Mouse (Mus musculus) stomach, embryonic 14.5 days (tissue): ENCODE measurements around the gene Pdxk. TPM values are rescaled to one million over a fixed set of nuclear protein-coding genes. Genes with fewer than 3 reads are reported as not detected.

ENCODE experiments used
- ATAC-seq: fragments of 200-750 bp; cut with Nextera tagmentation; 2 replicates; pipeline ENCODE4 v1.8.0; 2017; ENCODE audit warnings: low read depth, moderate TSS enrichment; ENCODE audit not compliant: insufficient number of reproducible peaks, insufficient read depth, low FRiP score
- H3K27ac ChIP-seq: fragments of 300-500 bp; sonication (generic); 2 replicates; pipeline ENCODE4 v1.5.1; 2014; ENCODE audit warnings: mild to moderate bottlenecking, low read length, moderate library complexity, mixed read lengths
- H3K27me3 ChIP-seq: fragments of 300-500 bp; sonication (generic); 2 replicates; pipeline ENCODE4 v1.6.1; 2014; ENCODE audit warnings: low read length, control low read depth, mixed read lengths; ENCODE audit not compliant: control insufficient read depth, insufficient read depth
- H3K36me3 ChIP-seq: fragments of 300-500 bp; sonication (generic); 2 replicates; pipeline ENCODE4 v1.6.1; 2014; ENCODE audit warnings: mild to moderate bottlenecking, control low read depth, low read length, moderate library complexity, mixed read lengths; ENCODE audit not compliant: control insufficient read depth, insufficient read depth
- H3K4me1 ChIP-seq: fragments of 300-500 bp; sonication (generic); 2 replicates; pipeline ENCODE4 v1.6.1; 2014; ENCODE audit warnings: low read length, control low read depth, mixed read lengths; ENCODE audit not compliant: control insufficient read depth, insufficient read depth
- H3K4me2 ChIP-seq: fragments of 300-500 bp; sonication (generic); replicated peaks from 2 replicates; pipeline ENCODE4 v1.6.1; 2014; ENCODE audit warnings: low read depth, low read length, control low read depth
- H3K4me3 ChIP-seq: fragments of 300-500 bp; sonication (generic); 2 replicates; pipeline ENCODE4 v1.5.1; 2014; ENCODE audit warnings: low read depth, low read length, control low read depth
- H3K9ac ChIP-seq: fragments of 300-500 bp; sonication (generic); replicated peaks from 2 replicates; pipeline ENCODE4 v1.6.1; 2014; ENCODE audit warnings: low read depth, mild to moderate bottlenecking, control low read depth, low read length, moderate library complexity, mixed read lengths
- H3K9me3 ChIP-seq: fragments of 300-500 bp; sonication (generic); 2 replicates; pipeline ENCODE4 v1.6.1; 2016; ENCODE audit warnings: low read depth, low read length, control low read depth; ENCODE audit not compliant: control insufficient read depth
- WGBS: fragments of 180-500 bp; shearing (Covaris S2); extraction: QIAGEN DNeasy Blood & Tissue Kit; methylation state at CpG from one replicate; pipeline ENCODE4 v1.1.7; 2014; 5-methylcytosine and 5-hydroxymethylcytosine counted together
- polyA plus RNA-seq: library from polyadenylated mRNA; unstranded; fragments of >200 nt; fragmentation: Nextera tagmentation; extraction: Ambion mirVana; gene quantifications from 2 replicates; pipeline ENCODE4 v1.2.1, GENCODE M21; 2014

Gene Pdxk
- polyA plus RNA-seq, 1 experiment from 2014 or later = 6.5 TPM

DNA sequence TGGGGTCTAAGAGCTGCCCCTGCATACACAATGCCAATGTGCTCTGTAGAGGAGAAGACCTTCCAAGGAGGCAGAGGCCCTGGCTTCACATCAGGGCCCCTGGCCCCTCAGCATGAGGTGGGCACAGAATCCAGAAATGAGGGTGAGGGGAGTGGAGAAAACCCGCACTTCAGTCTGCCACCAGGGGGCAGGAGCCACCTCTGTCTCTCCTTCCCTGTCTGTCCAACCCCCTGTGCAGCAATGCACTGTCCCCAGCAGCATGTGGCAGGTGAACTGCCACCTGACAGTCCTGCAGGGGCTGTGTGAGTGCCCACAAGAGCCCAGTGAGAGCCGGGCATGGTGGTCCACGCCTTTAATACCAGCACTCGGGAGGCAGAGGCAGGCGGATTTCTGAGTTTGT lies 25.2 kb downstream of the Pdxk start:
- H3K36me3 ChIP-seq = no peaks in the 10 kb centered on the region
- no peaks in the 10 kb centered on the region for H3K4me1 ChIP-seq
- no peak overlapping the region for H3K4me2 ChIP-seq
- no peaks in the 10 kb centered on the region for H3K9me3 ChIP-seq
- H3K27ac ChIP-seq = no peak overlapping the region
- WGBS = 65% methylated on average over 5 of the region's 5 CpGs
- H3K27me3 ChIP-seq = no peaks in the 10 kb centered on the region
- ATAC-seq = no peak
- no peak overlapping the region for H3K4me3 ChIP-seq
- H3K9ac ChIP-seq = no peak overlapping the region

DNA sequence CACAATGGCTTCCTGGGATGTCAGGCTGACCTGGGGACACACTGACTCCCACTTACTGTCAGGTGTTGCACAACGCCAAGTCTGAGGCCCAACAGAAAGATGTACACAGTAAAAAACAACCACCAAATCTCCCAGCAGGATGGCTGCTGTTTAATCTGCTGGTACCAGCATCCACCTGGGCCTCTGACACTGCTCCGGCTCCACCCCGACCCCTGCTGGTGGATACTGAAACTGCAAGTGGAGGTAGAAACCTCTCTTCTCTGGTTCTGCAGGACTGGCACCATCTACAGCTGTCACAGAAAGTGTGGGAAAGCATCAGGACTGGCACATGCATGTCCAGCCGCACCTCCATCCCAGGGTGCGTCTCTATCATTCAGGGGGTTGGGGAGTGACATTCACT lies 26.7 kb downstream of the Pdxk start:
- Histone ChIP-seq H3K4me1 (no peaks in the 10 kb centered on the region), H3K36me3 (no peaks in the 10 kb centered on the region), H3K27ac (no peak overlapping the region), H3K9me3 (no peaks in the 10 kb centered on the region), H3K4me3 (no peak overlapping the region), H3K4me2 (no peak overlapping the region), H3K9ac (no peak overlapping the region), H3K27me3 (no peaks in the 10 kb centered on the region)
- 8% methylated on average over 5 of the region's 5 CpGs for WGBS
- ATAC-seq = no peak

DNA sequence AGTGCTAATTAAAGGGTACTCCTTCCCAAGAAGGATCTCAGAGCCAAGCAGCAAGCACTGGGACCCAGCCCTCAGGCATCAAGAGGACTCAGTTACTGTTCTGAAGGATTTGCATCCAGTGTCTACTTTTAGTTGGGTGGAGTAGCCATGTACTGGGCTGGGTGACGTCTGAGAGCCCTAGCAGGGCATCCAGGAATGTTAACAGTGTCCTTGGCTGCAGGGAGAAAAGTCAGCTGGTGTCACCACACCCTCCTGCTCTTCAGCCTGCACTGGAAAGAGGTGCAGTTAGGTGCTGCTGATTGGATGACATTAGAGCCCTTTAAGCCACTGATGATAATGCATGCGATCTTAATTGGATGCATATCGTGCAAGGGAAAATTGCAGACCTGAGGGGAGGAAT lies 31.9 kb downstream of the Pdxk start:
- H3K4me1 ChIP-seq = no peaks in the 10 kb centered on the region
- H3K27me3 ChIP-seq = no peaks in the 10 kb centered on the region
- no peaks in the 10 kb centered on the region for H3K9me3 ChIP-seq
- WGBS = 68% methylated on average over 3 of the region's 3 CpGs
- H3K27ac ChIP-seq = no peak overlapping the region
- peaks cover 13% of the 10 kb centered on the region for H3K36me3 ChIP-seq
- H3K9ac ChIP-seq = no peak overlapping the region
- H3K4me2 ChIP-seq = no peak overlapping the region
- no peak overlapping the region for H3K4me3 ChIP-seq
- no peak for ATAC-seq

DNA sequence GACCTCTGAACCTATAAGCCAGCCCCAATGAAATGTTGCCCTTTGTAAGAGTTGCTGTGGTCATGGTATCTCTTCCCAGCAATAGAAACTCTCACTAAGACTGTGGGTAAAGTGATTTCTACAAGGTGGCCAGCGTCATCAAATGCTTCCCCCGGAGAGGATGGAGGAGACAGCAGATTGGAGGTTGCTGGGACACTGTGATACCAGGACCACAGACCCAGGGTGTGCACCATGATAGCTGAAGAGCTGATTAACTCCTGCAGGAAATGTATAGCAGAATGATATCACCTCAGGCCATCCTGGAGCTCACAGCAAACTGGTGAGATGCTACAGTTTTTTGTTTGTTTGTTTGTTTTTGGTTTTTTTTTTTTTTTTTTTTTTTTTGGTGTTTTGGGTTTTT lies 35.0 kb downstream of the Pdxk start:
- Histone ChIP-seq H3K36me3 (peaks cover 23% of the 10 kb centered on the region), H3K27me3 (no peaks in the 10 kb centered on the region), H3K9me3 (no peaks in the 10 kb centered on the region), H3K4me3 (no peak overlapping the region), H3K9ac (no peak overlapping the region), H3K4me2 (no peak overlapping the region), H3K27ac (no peak overlapping the region), H3K4me1 (no peaks in the 10 kb centered on the region; the same call in 1 of the 2 replicates)
- 82% methylated on average over 2 of the region's 2 CpGs for WGBS
- no peak for ATAC-seq

DNA sequence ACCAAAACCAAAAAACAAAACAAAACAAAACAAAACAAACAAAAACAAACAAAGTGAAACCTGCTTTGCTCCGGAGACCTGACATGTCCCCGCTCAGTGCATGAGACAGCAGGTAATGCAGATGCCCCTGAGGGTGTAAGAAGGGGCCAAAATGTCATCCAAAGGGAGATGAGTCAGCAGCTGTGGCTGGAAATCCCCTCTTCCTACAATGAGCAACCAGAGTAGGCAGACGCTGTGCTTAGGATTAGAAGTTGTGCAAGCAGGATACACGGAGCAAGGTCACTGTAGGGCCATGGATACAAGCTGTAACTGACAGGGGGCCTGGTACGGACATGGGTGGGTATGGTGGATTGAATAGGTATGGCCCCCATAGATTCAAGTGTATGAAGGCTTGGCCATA lies 35.6 kb downstream of the Pdxk start:
- H3K4me1 ChIP-seq = no peaks in the 10 kb centered on the region; the same call in 1 of the 2 replicates
- no peak overlapping the region for H3K4me2 ChIP-seq
- H3K9me3 ChIP-seq = no peaks in the 10 kb centered on the region
- WGBS = 83% methylated on average over 5 of the region's 5 CpGs
- H3K27ac ChIP-seq = no peak overlapping the region
- peaks cover 23% of the 10 kb centered on the region for H3K36me3 ChIP-seq
- H3K4me3 ChIP-seq = no peak overlapping the region
- H3K27me3 ChIP-seq = no peaks in the 10 kb centered on the region
- H3K9ac ChIP-seq = no peak overlapping the region
- no peak for ATAC-seq

DNA sequence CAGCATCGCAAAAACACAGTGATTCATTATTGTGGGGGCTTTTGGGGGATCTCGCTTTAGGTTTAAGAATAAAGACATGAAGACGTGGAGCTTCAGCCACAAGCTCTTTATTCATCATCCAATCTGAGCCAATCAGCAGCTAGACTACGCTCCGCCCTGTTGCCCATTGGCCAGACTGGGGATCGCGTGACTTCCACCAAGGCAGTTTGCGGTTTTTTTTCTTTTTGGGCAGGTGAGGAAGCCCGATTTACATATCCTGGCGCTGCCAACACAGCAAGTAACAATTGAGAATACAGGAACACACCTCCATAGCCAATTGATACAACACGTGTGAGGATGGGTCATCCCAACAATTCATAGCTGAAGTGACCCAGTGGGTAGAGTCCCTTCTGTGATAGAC lies 36.7 kb downstream of the Pdxk start:
- Histone ChIP-seq H3K36me3 (peaks cover 23% of the 10 kb centered on the region), H3K4me2 (no peak overlapping the region), H3K9me3 (no peaks in the 10 kb centered on the region), H3K4me3 (no peak overlapping the region), H3K4me1 (no peaks in the 10 kb centered on the region; the same call in 1 of the 2 replicates), H3K27me3 (no peaks in the 10 kb centered on the region), H3K9ac (no peak overlapping the region), H3K27ac (no peak overlapping the region)
- ATAC-seq = no peak
- WGBS = 91% methylated on average over 11 of the region's 11 CpGs

DNA sequence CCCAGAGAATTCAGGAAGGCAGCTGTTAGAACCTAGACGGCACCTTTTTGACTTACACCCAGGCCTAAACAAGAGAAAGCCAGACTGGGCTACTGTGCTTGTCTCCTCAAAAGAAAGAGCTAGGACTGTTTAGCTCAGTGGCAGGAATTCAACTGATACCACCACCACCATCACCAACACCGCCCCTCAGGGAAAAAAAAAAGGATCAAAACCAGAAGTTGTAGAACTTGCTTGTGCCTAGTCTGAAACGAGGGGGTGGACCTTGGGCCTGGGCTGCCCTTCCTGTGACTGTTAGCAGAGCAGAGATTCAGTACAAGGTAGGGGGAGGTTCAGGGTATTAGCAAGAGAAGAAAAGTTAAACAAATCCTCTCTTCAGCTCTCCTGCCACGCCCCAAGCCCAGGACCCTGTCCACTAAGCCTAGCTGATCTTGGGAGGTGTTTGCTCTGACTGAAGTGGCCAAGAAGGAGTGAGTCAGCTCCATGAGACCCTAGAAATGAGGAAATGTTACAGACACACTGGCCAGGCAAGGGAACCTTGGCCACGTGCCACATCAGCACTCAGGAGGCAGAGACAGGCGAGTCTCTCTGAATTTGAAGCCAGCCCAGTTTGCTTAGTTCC lies 38.5 kb downstream of the Pdxk start:
- Histone ChIP-seq H3K36me3 (peaks cover 23% of the 10 kb centered on the region), H3K9me3 (no peaks in the 10 kb centered on the region), H3K4me3 (peak overlapping the region; percentile 75), H3K27ac (peak overlapping the region; percentile 86), H3K4me1 (no peaks in the 10 kb centered on the region; the same call in 1 of the 2 replicates), H3K4me2 (peak overlapping the region; percentile 66), H3K27me3 (no peaks in the 10 kb centered on the region), H3K9ac (peak overlapping the region; percentile 72)
- peak; percentile 72 for ATAC-seq
- 32% methylated on average over 6 of the region's 6 CpGs for WGBS

DNA sequence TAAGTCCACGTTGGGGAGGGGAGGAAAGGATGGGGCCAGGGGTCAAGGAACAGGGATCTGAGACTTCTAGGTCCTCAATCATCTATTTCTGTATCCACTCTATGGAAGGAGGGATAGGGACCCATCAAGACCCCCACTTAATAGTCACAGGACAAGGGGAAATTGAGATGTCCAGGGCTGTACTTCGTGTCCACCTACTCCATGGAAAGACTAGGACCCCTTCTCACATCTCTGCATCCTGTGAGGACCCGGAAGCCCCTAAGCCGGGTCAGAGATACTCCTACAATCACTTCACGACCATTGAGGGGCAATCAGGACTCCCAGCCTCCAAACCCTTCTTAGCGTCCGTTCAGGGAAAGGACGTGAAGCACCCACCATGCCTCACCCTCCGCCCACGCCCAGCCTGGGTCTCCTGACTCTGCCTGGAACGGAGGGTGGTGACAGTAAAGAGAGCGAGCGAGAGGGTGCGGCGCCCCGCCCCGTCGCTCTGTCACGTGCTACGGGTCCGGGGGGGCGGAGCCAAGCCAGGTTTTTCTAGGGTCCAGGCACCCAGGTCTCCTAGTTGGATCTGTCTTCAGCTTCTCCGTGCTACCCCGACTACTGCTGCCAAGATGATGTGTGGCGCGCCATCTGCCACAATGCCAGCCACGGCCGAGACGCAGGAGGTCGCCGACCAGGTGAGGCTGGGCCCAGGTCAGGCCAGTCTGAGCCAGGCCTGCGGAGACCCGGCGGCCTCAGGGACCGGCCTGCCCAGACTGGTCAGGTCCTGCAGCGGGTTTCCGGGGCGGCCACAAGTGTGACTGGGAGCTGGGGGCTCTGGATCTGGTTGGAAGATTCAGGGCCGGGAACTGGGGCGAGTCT lies 39.4 kb downstream of the Pdxk start, which contains the start of gene Cstb:
TSS of gene Cstb (plus strand) at position 489 of the 861 bp plus-strand sequence.
- peaks cover 23% of the 10 kb centered on the region for H3K36me3 ChIP-seq
- no peaks in the 10 kb centered on the region for H3K9me3 ChIP-seq
- H3K9ac ChIP-seq = peak within 1 kb of the TSS; percentile 72
- peak within 1 kb of the TSS; percentile 66 for H3K4me2 ChIP-seq
- peak within 1 kb of the TSS; percentile 86 for H3K27ac ChIP-seq
- peak within 1 kb of the TSS; percentile 75 for H3K4me3 ChIP-seq
- no peaks in the 10 kb centered on the region for H3K27me3 ChIP-seq
- no peaks in the 10 kb centered on the region; the same call in 1 of the 2 replicates for H3K4me1 ChIP-seq
- ATAC-seq = peak; percentile 91
- WGBS = 1% methylated on average over 40 of the region's 40 CpGs
